In the genomic region with DNA sequence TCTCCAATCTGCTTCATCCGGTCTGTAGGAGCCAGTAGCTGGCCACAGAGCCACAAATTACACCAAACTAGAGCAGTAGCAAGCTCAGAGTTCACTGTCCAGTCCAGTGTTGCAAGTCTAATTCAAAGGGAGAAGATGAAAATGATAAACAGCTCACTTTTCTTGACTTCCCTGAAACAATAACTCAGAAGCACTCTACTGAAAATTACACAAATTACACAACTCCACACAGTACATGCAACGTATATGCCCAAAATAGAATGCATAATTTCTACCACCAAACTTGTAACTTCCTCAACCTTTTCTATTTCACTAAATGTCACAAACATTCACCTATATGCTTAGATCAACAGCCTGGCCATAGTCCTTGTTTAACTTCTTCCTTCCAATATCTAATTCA, we compare ENCODE assay signal across 35 mouse cellular contexts. TPM values are rescaled to one million over a fixed set of nuclear protein-coding genes. Genes with fewer than 3 reads are reported as not detected.
"Had no signal": no experiment of that assay in that cellular context is flagged by ENCODE, and none has a peak within 500 bp of the region (broad histone marks: within the 10 kb centered on the region; RNA-seq: fewer than 3 reads in every experiment).

No protein-coding gene starts in this region.

- H3K9ac ChIP-seq: heart, embryonic 13.5 days; heart, embryonic 15.5 days; hindbrain, embryonic 14.5 days; intestine, embryonic 15.5 days; limb, embryonic 12.5 days had no signal

- DNase-seq: gastrocnemius, adult 2 months; gastrocnemius, postnatal 10 days; gastrocnemius, postnatal 25 days; heart, adult 18-20 months; heart, postnatal 14 days; heart, postnatal 36 days; kidney, adult 18-20 months; kidney, adult 8-10 months; kidney, postnatal 25 days; liver had no signal

- H3K4me3 ChIP-seq: gastrocnemius, adult 2 months; heart, embryonic 13.5 days; heart, embryonic 15.5 days; intestine, embryonic 15.5 days; layer of hippocampus, adult 2 months; left cerebral cortex, adult 2 months; limb, embryonic 10.5 days; limb, embryonic 12.5 days had no signal

- ATAC-seq: hindbrain, embryonic 16.5 days; inflammation-experienced regulatory T-cells, adult 6 months; intestine, embryonic 15.5 days; intestine, postnatal 0 days had no signal

- H3K4me1 ChIP-seq: heart, embryonic 13.5 days; heart, embryonic 15.5 days; intestine, embryonic 15.5 days; limb, embryonic 10.5 days; limb, embryonic 12.5 days had no signal

- H3K4me2 ChIP-seq: heart, embryonic 11.5 days; heart, embryonic 13.5 days; heart, embryonic 15.5 days; hindbrain, embryonic 14.5 days; intestine, embryonic 15.5 days; limb, embryonic 12.5 days; liver, embryonic 11.5 days had no signal

- H3K9me3 ChIP-seq: heart, embryonic 13.5 days; heart, embryonic 15.5 days; intestine, embryonic 15.5 days; limb, embryonic 10.5 days; limb, embryonic 12.5 days had no signal

- H3K27ac ChIP-seq: gastrocnemius, adult 2 months; heart, embryonic 13.5 days; heart, embryonic 15.5 days; hindbrain, embryonic 14.5 days; intestine, embryonic 15.5 days; layer of hippocampus, adult 2 months; left cerebral cortex, adult 2 months; limb, embryonic 10.5 days; limb, embryonic 12.5 days had no signal

- H3K27me3 ChIP-seq: heart, embryonic 13.5 days; heart, embryonic 15.5 days; intestine, embryonic 15.5 days; limb, embryonic 12.5 days had no signal

RNA-seq across cellular contexts. Expression of gene Cnga4, which starts 14.1 kb away (rescaled TPM):
- total RNA-seq: gastrocnemius, adult 2 months; gastrocnemius, postnatal 10 days; gastrocnemius, postnatal 25 days; gastrocnemius, postnatal 4 days; heart, adult 18-20 months; heart, postnatal 36 days; hematopoietic stem cell, adult 5-6 weeks had no signal
- polyA plus RNA-seq: heart, embryonic 11.5 days; heart, embryonic 13.5 days; heart, embryonic 15.5 days; heart, postnatal 0 days; hindbrain, embryonic 14.5 days; hindbrain, embryonic 16.5 days; inflammation-experienced regulatory T-cells, adult 6 months; intestine, embryonic 15.5 days; intestine, postnatal 0 days; kidney, embryonic 14.5 days; kidney, embryonic 16.5 days; limb, embryonic 12.5 days; liver, embryonic 11.5 days had no signal

RNA-seq across cellular contexts. Expression of gene Gm5901, which starts 15.4 kb away (rescaled TPM):
- total RNA-seq: gastrocnemius, adult 2 months; gastrocnemius, postnatal 10 days; gastrocnemius, postnatal 25 days; gastrocnemius, postnatal 4 days; heart, adult 18-20 months; heart, postnatal 14 days; heart, postnatal 36 days; hematopoietic stem cell, adult 5-6 weeks; layer of hippocampus, adult 2 months; layer of hippocampus, postnatal 10 days; layer of hippocampus, postnatal 25 days; left cerebral cortex, adult 2 months; left cerebral cortex, postnatal 14 days; left cerebral cortex, postnatal 36 days had no signal
- polyA plus RNA-seq: frontal cortex, adult 2 months; heart, embryonic 11.5 days; heart, embryonic 13.5 days; heart, embryonic 15.5 days; heart, postnatal 0 days; hindbrain, embryonic 11.5 days; hindbrain, embryonic 14.5 days; hindbrain, embryonic 16.5 days; inflammation-experienced regulatory T-cells, adult 6 months; intestine, embryonic 15.5 days; intestine, postnatal 0 days; kidney, embryonic 14.5 days; kidney, embryonic 16.5 days; limb, embryonic 10.5 days; limb, embryonic 12.5 days; limb, embryonic 14.5 days; liver, embryonic 11.5 days had no signal

RNA-seq across cellular contexts. Expression of gene Olfr692, which starts 22.2 kb away (rescaled TPM):
- total RNA-seq: gastrocnemius, adult 2 months; gastrocnemius, postnatal 10 days; gastrocnemius, postnatal 25 days; gastrocnemius, postnatal 4 days; heart, adult 18-20 months; heart, postnatal 14 days; heart, postnatal 36 days; hematopoietic stem cell, adult 5-6 weeks; layer of hippocampus, adult 2 months; layer of hippocampus, postnatal 10 days; layer of hippocampus, postnatal 25 days; left cerebral cortex, adult 2 months; left cerebral cortex, postnatal 14 days; left cerebral cortex, postnatal 36 days had no signal
- polyA plus RNA-seq: frontal cortex, adult 2 months; heart, embryonic 11.5 days; heart, embryonic 13.5 days; heart, embryonic 15.5 days; heart, postnatal 0 days; hindbrain, embryonic 11.5 days; hindbrain, embryonic 14.5 days; hindbrain, embryonic 16.5 days; inflammation-experienced regulatory T-cells, adult 6 months; intestine, embryonic 15.5 days; intestine, postnatal 0 days; kidney, embryonic 14.5 days; kidney, embryonic 16.5 days; limb, embryonic 10.5 days; limb, embryonic 12.5 days; limb, embryonic 14.5 days; liver, embryonic 11.5 days had no signal

RNA-seq across cellular contexts. Expression of gene Cckbr, which starts 35.3 kb away (rescaled TPM):
- total RNA-seq: gastrocnemius, adult 2 months; gastrocnemius, postnatal 10 days; gastrocnemius, postnatal 25 days; gastrocnemius, postnatal 4 days; heart, adult 18-20 months; heart, postnatal 14 days; heart, postnatal 36 days; hematopoietic stem cell, adult 5-6 weeks had no signal
- polyA plus RNA-seq: heart, embryonic 15.5 days; heart, postnatal 0 days; inflammation-experienced regulatory T-cells, adult 6 months; limb, embryonic 12.5 days had no signal
